Mouse (Mus musculus) kidney, embryonic 14.5 days (tissue): Measurements from ENCODE around the gene 2810004N23Rik. TPM values are rescaled to one million over a fixed set of nuclear protein-coding genes. Genes with fewer than 3 reads are reported as not detected.

Experiments used
- ATAC-seq: fragments of 200-750 bp; cut with Nextera tagmentation; 2 replicates; pipeline ENCODE4 v1.8.0; 2017; ENCODE audit warnings: moderate number of reproducible peaks, mild to moderate bottlenecking, moderate TSS enrichment, moderate library complexity; ENCODE audit not compliant: low FRiP score, low TSS enrichment
- H3K27ac ChIP-seq: fragments of 300-500 bp; sonication (generic); 2 replicates; pipeline ENCODE4 v1.5.1; 2014; ENCODE audit warnings: low read depth, mild to moderate bottlenecking, low read length, moderate library complexity, mixed read lengths
- H3K27me3 ChIP-seq: fragments of 300-500 bp; sonication (generic); 2 replicates; pipeline ENCODE4 v1.6.1; 2014; ENCODE audit warnings: mild to moderate bottlenecking, low read length; ENCODE audit not compliant: control insufficient read depth, insufficient read depth
- H3K36me3 ChIP-seq: fragments of 300-500 bp; sonication (generic); 2 replicates; pipeline ENCODE4 v1.6.1; 2014; ENCODE audit warnings: low read length, mixed read lengths; ENCODE audit not compliant: control insufficient read depth, insufficient read depth
- H3K4me1 ChIP-seq: fragments of 300-500 bp; sonication (generic); 2 replicates; pipeline ENCODE4 v1.6.1; 2014; ENCODE audit warnings: low read length, mixed read lengths; ENCODE audit not compliant: control insufficient read depth, insufficient read depth
- H3K4me2 ChIP-seq: fragments of 300-500 bp; sonication (generic); replicated peaks from 2 replicates; pipeline ENCODE4 v1.6.1; 2014; ENCODE audit warnings: low read depth, mild to moderate bottlenecking, low read length
- H3K4me3 ChIP-seq: fragments of 300-500 bp; sonication (generic); 2 replicates; pipeline ENCODE4 v1.5.1; 2014; ENCODE audit warnings: mild to moderate bottlenecking, low read length
- H3K9ac ChIP-seq: fragments of 300-500 bp; sonication (generic); 2 replicates; pipeline ENCODE4 v1.6.1; 2014; ENCODE audit warnings: low read depth, mild to moderate bottlenecking, low read length, moderate library complexity
- H3K9me3 ChIP-seq: fragments of 300-500 bp; sonication (generic); 2 replicates; pipeline ENCODE4 v1.6.1; 2016; ENCODE audit warnings: low read length; ENCODE audit not compliant: control insufficient read depth
- WGBS: fragments of 180-500 bp; shearing (Covaris S2); extraction: QIAGEN DNeasy Blood & Tissue Kit; methylation state at CpG from one replicate; pipeline ENCODE4 v1.1.7; 2014; 5-methylcytosine and 5-hydroxymethylcytosine counted together
- polyA plus RNA-seq: library from polyadenylated mRNA; unstranded; fragments of >200 nt; fragmentation: Nextera tagmentation; extraction: Ambion mirVana; gene quantifications from 2 replicates; pipeline ENCODE4 v1.2.1, GENCODE M21; 2014

2810004N23Rik gene
- polyA plus RNA-seq, 1 experiment from 2014 or later, result 47.5 TPM

DNA sequence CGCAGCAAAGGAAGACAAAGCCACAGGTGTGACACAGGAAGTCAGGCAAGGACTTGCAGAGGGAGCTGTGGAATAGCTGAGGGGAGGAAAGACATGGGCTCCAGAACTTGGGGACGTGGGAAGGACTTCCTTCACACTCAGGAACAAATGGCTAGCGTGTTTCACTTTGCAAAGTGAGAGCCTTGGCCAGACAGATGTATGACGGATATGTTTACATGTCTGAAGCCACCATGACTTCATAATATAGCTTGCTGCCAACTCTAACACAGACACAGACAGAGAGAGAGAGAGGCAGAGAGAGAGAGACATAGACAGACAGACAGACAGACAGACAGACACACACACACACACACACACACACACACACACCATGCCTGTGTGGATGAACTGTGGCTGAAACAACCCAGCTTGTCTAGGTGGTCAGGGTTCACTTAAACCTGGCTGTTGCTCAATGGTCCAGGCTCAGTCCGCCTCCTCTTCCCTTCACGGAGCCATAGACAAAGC is 43.3 kb downstream of the 2810004N23Rik start:
- Histone ChIP-seq H3K9me3 (peaks cover 8% of the 10 kb centered on the region), H3K4me3 (no peak overlapping the region), H3K27ac (no peak overlapping the region), H3K36me3 (no peaks in the 10 kb centered on the region), H3K4me1 (no peaks in the 10 kb centered on the region), H3K27me3 (no peaks in the 10 kb centered on the region), H3K4me2 (no peak overlapping the region), H3K9ac (no peak overlapping the region)
- WGBS, result 57% methylated on average over 6 of the region's 6 CpGs
- ATAC-seq, result no peak

- Histone ChIP-seq H3K9ac (no peak overlapping the region), H3K4me3 (no peak overlapping the region), H3K36me3 (no peaks in the 10 kb centered on the region), H3K27me3 (no peaks in the 10 kb centered on the region), H3K4me1 (no peaks in the 10 kb centered on the region), H3K27ac (no peak overlapping the region), H3K4me2 (no peak overlapping the region), H3K9me3 (peaks cover 8% of the 10 kb centered on the region)
- 92% methylated on average over 3 of the region's 3 CpGs for WGBS
- no peak for ATAC-seq
These were observed 45.6 kb downstream of the 2810004N23Rik start for GRCm38 (mm10) chr8:124817361-124817760.

GRCm38 (mm10) chr8:124816866-124817265 is 46.1 kb downstream of the 2810004N23Rik start:
- H3K27ac ChIP-seq, result no peak overlapping the region
- no peaks in the 10 kb centered on the region for H3K4me1 ChIP-seq
- no peak overlapping the region for H3K9ac ChIP-seq
- no peak overlapping the region for H3K4me3 ChIP-seq
- no peaks in the 10 kb centered on the region for H3K27me3 ChIP-seq
- no peak for ATAC-seq
- H3K36me3 ChIP-seq, result no peaks in the 10 kb centered on the region
- 93% methylated on average over 11 of the region's 11 CpGs for WGBS
- H3K4me2 ChIP-seq, result no peak overlapping the region
- H3K9me3 ChIP-seq, result peaks cover 8% of the 10 kb centered on the region

DNA sequence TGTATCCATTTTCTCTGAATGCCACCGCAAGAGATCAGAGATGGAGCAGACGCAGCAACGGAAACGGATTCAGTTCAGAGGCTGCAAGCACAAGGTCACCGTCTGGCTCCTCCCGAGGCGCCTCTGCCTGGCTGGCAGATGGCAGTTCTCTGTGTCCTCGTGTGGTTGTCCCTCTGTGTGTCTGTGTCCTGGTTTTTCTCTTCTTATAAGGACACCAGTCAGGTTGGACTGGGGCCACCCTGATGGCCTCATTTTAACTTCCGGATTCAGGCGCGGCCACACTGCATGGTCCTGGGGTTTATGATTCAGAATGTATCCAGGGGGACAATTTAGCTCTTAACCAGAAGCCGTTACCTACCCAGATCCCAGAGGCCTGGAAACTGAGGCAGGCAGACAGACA is 47.0 kb downstream of the 2810004N23Rik start:
- no peak overlapping the region for H3K4me3 ChIP-seq
- no peaks in the 10 kb centered on the region for H3K36me3 ChIP-seq
- WGBS, result 85% methylated on average over 12 of the region's 12 CpGs
- H3K9me3 ChIP-seq, result peaks cover 8% of the 10 kb centered on the region
- H3K27ac ChIP-seq, result no peak overlapping the region
- no peaks in the 10 kb centered on the region for H3K4me1 ChIP-seq
- no peak overlapping the region for H3K9ac ChIP-seq
- no peak overlapping the region for H3K4me2 ChIP-seq
- no peaks in the 10 kb centered on the region for H3K27me3 ChIP-seq
- no peak for ATAC-seq

- Histone ChIP-seq H3K9ac (no peak overlapping the region), H3K4me2 (no peak overlapping the region), H3K9me3 (peaks cover 8% of the 10 kb centered on the region), H3K27ac (no peak overlapping the region), H3K27me3 (no peaks in the 10 kb centered on the region), H3K4me1 (no peaks in the 10 kb centered on the region), H3K36me3 (no peaks in the 10 kb centered on the region), H3K4me3 (no peak overlapping the region)
- whole genome bisulfite sequencing, result 95% methylated on average over 4 of the region's 4 CpGs
- no peak for ATAC-seq
These were observed 49.6 kb downstream of the 2810004N23Rik start for GRCm38 (mm10) chr8:124813326-124813725.

DNA sequence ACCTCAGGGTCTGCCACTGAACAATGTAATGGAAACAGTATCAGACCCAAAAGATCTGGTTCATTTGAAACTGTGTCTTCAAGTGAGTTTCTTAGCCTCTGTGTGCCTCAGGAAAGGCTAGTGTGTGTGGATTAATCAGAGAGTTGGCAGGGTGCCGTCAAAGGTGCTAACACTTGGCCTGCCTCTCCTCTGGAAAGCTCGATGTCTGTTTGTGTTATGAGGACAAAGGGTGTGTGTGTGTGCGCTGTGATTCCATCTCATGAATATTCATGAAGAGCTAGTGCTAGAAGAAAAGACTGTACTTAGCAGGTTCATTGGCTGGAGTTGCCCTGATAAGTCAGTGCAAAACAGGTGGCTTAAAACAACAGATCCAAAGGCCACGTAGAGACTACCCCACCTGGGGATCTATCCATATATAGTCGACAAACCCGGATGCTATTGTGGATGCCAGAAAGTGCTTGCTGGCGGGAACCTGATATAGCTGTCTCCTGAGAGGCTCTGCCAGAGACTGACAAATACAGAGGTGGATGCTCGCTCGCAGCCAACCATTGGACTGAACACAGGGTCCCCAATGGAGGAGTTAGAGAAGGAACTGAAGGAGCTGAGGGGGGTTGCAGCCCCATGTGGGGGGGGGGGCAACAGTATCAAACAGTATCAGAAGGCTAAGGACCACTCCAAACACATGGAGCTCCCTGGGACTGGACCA is 52.1 kb downstream of the 2810004N23Rik start:
- H3K36me3 ChIP-seq, result no peaks in the 10 kb centered on the region
- ATAC-seq, result no peak
- no peak overlapping the region for H3K4me3 ChIP-seq
- H3K4me1 ChIP-seq, result no peaks in the 10 kb centered on the region
- no peak overlapping the region for H3K27ac ChIP-seq
- H3K9me3 ChIP-seq, result no peaks in the 10 kb centered on the region
- H3K9ac ChIP-seq, result no peak overlapping the region
- H3K27me3 ChIP-seq, result no peaks in the 10 kb centered on the region
- H3K4me2 ChIP-seq, result no peak overlapping the region
- 49% methylated on average over 9 of the region's 9 CpGs for WGBS

- ATAC-seq, result no peak
- 64% methylated on average over 5 of the region's 5 CpGs for WGBS
- Histone ChIP-seq H3K27ac (no peak overlapping the region), H3K9me3 (no peaks in the 10 kb centered on the region), H3K9ac (no peak overlapping the region), H3K4me1 (no peaks in the 10 kb centered on the region), H3K27me3 (no peaks in the 10 kb centered on the region), H3K4me2 (no peak overlapping the region), H3K36me3 (no peaks in the 10 kb centered on the region), H3K4me3 (no peak overlapping the region)
These were observed 52.8 kb downstream of the 2810004N23Rik start for GRCm38 (mm10) chr8:124810056-124810610.

- ATAC-seq, result no peak
- H3K4me3 ChIP-seq, result no peak overlapping the region
- H3K27me3 ChIP-seq, result no peaks in the 10 kb centered on the region
- no peak overlapping the region for H3K9ac ChIP-seq
- no peaks in the 10 kb centered on the region for H3K9me3 ChIP-seq
- no peaks in the 10 kb centered on the region for H3K36me3 ChIP-seq
- no peak overlapping the region for H3K27ac ChIP-seq
- WGBS, result 76% methylated on average over 1 of the region's 2 CpGs
- H3K4me1 ChIP-seq, result no peaks in the 10 kb centered on the region
- no peak overlapping the region for H3K4me2 ChIP-seq
These were observed 53.5 kb downstream of the 2810004N23Rik start for GRCm38 (mm10) chr8:124809419-124809818.

DNA sequence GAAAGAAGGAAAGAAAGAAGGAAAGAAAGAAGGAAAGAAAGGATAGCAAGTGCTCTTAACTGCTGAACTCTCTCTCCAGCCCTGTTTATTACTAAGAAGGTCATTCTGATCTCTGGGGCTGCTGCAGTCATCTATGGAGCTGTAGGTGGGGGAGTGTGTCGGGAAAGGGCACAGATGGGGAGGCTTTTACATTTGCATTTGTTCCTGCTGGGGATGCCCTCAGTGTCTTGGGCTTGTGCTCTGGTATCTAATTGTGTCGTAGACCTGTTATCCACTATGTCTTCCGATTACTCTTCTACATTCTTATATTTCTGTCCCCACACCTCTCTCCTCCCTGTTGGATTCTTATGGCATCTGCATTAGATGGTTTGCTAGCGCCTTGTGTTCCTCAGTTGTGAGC is 56.9 kb downstream of the 2810004N23Rik start:
- no peak overlapping the region for H3K4me3 ChIP-seq
- no peaks in the 10 kb centered on the region for H3K36me3 ChIP-seq
- WGBS, result 86% methylated on average over 4 of the region's 4 CpGs
- no peaks in the 10 kb centered on the region for H3K9me3 ChIP-seq
- H3K27me3 ChIP-seq, result no peaks in the 10 kb centered on the region
- no peaks in the 10 kb centered on the region for H3K4me1 ChIP-seq
- ATAC-seq, result no peak
- H3K9ac ChIP-seq, result no peak overlapping the region
- H3K4me2 ChIP-seq, result no peak overlapping the region
- no peak overlapping the region for H3K27ac ChIP-seq
